Mouse (Mus musculus) CD4-positive helper T cell, adult 2 months (primary cell): ENCODE results near the gene Nrarp.

Source experiments
- DNase-seq: peaks from one replicate; pipeline ENCODE4 v3.0.0-alpha.2; 2012; ENCODE audit warnings: low read depth, missing footprints, low spot score

Nrarp gene

GRCm38 (mm10) chr2:25180478-25180903 is at the start of gene Nrarp:
Gene Nrarp (plus strand): TSS chr2:25180758.
- DNase-seq, result peak; percentile 90

DNA sequence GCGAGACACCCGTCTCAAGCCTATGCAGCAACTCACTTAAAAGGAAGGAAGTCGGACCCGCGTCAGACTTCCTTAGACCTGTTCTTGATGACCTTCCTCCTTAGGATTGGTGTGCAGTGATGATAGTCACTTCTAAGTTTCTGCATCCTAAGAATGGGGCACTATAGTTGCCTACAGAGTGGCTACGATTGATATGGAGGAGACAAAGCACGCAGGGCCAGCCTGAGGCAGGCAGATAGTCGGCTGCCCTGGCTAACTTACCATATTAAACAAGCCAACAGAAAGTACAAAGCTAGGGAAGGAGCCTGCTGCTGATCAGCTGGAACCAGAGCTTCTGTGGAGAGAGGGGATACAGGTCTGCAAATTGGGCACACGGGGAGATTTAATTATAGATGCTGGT is 49.0 kb upstream of the Nrarp start:
- no peak for DNase-seq

DNA sequence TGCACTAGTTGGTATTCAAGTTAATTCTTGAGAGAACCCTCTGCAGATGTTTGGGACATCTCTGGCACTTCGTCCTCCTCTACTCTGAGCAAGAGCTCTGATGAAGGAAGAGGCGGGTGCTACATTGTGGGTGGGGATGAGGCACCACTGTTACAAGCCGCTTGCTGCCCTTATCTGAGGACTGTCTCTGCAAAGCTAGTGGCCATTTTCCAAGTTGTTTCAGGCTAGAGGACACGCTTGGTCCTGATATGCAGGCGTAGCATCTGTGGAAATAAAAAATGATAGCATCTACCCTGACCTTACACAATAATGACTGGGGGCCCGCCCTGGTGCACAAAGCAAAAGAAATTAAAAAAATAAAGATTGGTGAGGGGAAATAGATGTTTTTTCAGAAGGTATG is 42.7 kb upstream of the Nrarp start:
- DNase-seq, result no peak

DNA sequence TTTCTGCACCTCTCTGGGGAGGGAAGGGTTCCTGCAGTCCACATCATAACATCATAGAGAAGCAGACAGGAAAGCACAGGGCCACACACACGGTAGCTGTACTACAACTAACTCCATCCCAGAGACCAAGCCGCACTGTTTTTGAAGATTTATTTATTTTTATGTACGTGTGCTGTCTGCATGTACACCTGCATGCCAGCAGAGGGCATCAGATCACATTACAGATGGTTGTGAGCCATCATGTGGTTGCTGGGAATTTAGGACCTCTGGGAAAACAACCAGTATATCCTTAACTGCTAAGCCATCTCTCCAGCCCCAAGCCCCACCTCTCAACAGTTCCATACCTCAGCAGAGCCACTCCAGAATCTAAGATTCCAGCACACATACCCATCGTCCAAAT is 39.4 kb upstream of the Nrarp start:
- no peak for DNase-seq

DNA sequence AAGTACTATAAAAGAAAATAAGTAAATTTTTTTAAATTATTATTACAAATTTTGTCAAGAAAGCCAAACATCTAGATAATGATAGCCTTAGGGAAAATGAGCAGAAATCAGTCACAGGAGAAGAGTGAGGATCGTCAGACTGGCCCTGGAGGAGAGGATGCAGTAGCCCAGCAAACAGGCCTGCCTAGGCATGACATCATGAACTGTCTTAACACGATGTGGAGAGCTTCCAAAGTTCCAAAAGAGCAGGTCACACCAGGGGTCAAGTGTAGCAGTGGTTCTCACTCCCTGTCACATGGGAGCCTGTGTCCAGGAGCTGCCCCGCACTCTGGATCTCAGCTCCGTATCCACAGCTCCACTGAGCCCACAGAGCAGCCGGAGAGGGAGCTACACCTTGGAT is 38.6 kb upstream of the Nrarp start:
- DNase-seq, result no peak

GRCm38 (mm10) chr2:25145346-25145745 is 35.2 kb upstream of the Nrarp start:
- DNase-seq, result no peak

- no peak for DNase-seq
Measured at GRCm38 (mm10) chr2:25147398-25147797, 33.2 kb upstream of the Nrarp start.

GRCm38 (mm10) chr2:25147892-25148291 is 32.7 kb upstream of the Nrarp start:
- DNase-seq, result no peak

DNA sequence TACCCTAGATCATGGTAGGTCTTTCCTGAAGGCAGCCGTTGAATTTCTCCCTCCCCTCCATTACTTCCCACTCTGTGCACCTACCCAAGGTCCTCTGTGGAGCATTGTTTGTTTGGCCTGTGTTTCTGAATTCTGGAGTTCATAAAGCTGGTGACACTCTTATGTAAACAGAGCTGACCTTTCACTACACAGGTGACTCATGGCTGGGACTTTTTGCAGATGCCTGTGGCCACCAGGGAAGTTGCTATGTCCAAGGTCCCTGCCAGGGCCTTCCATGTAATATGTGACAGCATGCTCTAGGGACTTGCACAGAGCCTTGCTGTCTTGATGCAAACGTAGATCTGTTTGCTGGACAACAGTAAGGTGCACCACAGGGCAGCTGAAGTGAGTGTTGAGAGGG is 30.9 kb upstream of the Nrarp start:
- DNase-seq, result no peak

DNA sequence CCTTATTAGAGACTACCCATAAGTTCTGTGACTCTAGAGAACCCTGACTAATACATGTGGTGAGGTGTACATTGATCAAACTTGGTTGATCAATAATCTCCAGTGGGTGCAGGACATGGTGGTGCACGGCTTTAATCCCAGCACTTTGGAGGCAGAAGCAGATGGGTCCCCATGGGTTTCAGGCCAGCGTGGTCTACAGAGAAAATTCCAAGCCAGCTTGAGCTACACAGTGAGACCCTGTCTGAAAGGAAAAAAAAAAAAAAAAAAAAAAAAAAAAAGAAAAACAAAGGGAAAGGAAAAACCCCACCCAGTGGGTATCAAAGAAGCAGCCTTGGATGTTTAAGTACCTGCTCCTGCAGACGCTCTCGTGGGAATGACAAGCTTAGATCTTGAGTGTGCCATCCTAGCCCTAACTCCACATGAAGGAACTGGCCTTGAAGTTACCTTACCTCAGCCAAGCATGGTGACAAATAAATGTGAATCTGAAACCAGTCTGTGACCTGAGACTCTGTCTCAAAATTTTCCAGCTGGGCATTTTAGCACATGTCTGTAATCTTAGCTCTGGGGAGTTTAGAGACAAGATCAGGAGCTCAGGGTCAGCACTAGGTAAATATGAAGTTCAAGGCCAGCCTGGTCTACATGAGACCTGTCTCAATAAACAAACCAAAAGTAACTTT is 29.1 kb upstream of the Nrarp start:
- DNase-seq, result no peak

DNA sequence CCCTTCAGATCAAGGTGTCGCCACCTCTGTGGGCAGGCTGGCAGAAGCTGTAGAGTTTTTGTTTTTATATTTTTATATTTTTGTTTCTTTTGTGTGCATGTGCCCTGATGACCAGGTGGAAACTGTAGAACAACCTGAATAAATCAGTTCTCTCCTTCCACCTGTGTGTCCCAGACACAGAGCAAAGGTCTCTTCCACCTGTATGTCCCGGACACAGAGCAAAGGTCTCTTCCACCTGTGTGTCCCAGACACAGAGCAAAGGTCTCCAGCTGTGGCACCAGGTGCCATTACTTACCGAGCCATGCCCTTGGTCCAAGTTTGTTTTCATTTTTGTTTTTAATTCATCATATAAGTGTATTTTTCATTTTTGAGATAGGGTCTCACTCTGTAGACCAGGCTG is 24.4 kb upstream of the Nrarp start:
- no peak for DNase-seq

GRCm38 (mm10) chr2:25156990-25157389 is 23.6 kb upstream of the Nrarp start:
- peak; percentile 37 for DNase-seq

DNA sequence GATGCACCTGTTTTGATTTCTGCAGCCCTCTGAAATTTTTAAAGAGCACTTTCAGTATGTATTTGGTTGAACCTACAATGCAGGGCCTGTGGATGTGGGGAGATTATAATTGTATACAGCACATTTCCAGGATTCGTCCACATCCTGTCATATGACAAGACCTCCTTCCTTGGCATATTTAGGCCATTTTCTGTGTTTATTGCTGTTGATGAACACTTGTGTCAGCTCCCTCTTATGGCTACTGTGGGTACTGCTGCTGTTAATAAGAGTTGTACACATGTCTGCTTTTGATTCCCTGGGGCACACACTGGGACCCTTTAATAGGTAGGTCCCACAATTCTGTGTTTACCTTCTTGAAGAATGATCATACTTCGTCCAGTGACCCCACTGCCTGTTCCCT is 22.9 kb upstream of the Nrarp start:
- peak; percentile 70 for DNase-seq

DNA sequence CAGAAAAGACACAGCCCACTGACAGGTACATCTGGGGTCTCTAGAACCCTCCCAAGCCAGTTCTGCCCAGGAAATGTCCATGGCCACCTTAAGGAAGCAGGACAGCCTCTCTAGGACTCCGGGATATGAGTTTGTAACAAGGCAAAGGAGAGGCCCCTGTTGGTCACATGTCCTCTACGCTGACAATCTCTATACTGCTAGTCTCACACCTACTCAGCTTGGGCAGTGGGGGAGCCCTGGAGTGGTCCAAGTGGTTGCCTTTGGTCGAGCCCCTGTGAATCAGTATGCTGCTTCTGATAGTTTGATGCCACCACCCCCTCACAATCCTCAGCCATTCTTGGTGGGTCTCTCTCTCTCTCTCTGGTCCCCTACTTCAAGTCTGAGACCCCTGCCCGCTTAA is 13.1 kb upstream of the Nrarp start:
- no peak for DNase-seq

DNA sequence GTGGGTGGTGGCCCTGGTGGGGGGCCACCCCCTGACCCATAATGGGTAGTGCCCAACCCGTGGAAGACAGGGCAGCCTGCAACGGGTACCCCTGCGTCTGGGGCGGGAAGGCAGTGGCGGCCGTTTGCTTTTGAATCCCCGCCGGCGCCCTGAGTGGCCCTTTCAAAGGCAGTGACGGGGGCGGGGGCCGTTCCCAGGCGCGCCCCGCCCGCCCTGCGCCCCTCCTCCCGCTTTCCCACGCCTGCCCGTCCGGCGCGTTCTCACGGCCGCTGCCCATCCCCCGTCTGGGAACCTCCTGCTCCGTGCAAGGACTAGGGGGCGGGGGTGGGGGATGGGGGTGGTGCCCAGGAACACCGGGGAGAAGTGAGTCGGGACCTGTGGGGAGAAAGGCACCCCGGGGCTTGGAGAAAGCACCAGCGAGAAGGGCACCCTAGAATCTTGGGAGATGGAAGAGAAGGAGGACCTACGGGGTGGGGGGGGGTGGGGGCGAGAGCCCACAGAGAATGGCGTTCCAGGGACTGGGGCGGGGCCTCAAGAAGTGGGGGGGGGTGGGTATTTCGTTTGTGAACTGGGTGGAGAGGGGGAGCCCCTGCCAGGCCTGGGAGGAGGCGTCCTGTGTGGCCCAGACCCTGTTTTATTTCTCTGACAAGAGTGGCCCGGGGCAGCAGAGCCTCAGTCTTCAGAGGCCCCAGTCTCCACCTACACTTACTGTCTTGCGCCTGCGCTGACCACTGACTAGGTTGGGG is 12.5 kb upstream of the Nrarp start:
- peak; percentile 54 for DNase-seq

- DNase-seq, result no peak
Measured at GRCm38 (mm10) chr2:25168665-25168978, 11.9 kb upstream of the Nrarp start.

DNA sequence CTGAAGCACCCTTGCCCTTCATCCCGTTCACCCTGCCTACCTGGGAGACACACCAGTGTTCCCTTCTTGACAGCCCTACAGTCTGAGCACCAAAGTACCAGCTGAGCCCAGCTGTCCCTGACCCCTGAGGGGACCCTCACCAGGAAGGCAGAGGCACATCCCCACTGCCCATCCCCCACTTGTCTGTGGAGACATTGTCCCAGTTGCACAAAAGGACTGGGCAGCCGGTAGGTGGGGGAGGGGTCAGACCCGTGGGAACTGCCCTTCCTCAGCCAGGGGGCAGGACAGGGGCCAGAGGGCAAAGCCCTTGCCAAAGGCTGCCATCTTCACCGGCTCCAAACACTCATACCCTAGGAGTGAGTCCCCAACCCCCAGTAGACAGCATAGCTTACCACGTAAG is 10.8 kb upstream of the Nrarp start:
- no peak for DNase-seq

DNA sequence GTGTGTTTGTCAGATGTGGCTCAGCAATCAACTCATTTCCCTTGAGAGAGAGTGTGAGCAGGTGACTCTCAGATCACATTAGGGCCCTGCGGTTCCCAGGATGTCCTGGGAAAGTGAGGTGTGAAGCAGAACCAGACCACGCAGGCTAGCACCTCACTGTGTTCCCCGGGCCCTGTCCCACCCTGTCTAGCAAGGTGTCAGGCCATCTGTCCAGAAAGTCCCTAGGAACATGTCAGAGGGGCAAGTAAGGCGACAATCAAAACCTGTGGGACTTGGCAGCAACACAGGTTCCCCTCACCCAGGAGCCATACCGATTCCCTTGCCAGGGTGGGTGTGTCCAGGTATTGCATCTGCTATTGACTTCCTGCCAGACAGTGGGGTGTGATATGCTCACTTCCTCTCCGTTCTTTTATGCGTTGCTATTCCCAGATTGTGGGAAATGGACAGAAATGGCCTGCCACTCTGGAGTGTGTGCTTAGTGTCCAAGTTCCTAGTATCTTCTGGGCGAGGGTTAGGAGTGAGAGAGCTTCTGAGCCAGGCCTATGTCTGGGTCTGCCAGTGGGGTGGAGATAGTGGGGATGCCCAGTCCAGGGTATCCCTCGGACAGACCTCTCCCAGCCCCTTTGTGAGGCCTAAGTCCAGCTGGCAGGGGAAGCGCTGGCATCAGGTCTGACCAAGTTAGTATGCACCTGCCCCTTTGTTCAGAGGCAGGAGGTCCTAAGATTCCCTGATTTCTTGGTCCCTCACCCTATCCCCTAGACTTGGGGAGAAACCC is 10.0 kb upstream of the Nrarp start:
- peak; percentile 43 for DNase-seq

- no peak for DNase-seq
Measured at GRCm38 (mm10) chr2:25171101-25171768, 9.3 kb upstream of the Nrarp start.

- no peak for DNase-seq
Measured at GRCm38 (mm10) chr2:25171769-25172153, 8.8 kb upstream of the Nrarp start.

GRCm38 (mm10) chr2:25172629-25173028 is 7.9 kb upstream of the Nrarp start:
- no peak for DNase-seq

- DNase-seq, result no peak
Measured at GRCm38 (mm10) chr2:25173821-25174220, 6.7 kb upstream of the Nrarp start.
